Mouse (Mus musculus) hematopoietic stem cell, adult 5-6 weeks (primary cell): ENCODE data around the gene Ezh1. TPM values are rescaled to one million over a fixed set of nuclear protein-coding genes. Genes with fewer than 3 reads are reported as not detected.

Experiments used
- ATAC-seq, 2 experiments: fragments of 125-278 bp in 1 of 2; replicated peaks in 1 of 2; 2 replicates each; pipeline ENCODE4 v1.8.0; 2016 to 2017; ENCODE audit warnings: inconsistent platforms in 2 of 2, mild to moderate bottlenecking in 2 of 2, moderate number of reproducible peaks in 2 of 2, low read depth in 1 of 2, moderate TSS enrichment in 1 of 2; ENCODE audit not compliant: low FRiP score in 2 of 2, poor library complexity in 2 of 2, severe bottlenecking in 2 of 2, insufficient read depth in 1 of 2, low TSS enrichment in 1 of 2
- total RNA-seq: library from RNA; stranded (forward); fragments of 172-1452, 232-1000 nt; gene quantifications from 2 replicates; pipeline ENCODE4 v1.2.3, GENCODE M21; 2017

The Ezh1 gene
- total RNA-seq, 1 experiment from 2014 or later = 45.0 TPM

DNA sequence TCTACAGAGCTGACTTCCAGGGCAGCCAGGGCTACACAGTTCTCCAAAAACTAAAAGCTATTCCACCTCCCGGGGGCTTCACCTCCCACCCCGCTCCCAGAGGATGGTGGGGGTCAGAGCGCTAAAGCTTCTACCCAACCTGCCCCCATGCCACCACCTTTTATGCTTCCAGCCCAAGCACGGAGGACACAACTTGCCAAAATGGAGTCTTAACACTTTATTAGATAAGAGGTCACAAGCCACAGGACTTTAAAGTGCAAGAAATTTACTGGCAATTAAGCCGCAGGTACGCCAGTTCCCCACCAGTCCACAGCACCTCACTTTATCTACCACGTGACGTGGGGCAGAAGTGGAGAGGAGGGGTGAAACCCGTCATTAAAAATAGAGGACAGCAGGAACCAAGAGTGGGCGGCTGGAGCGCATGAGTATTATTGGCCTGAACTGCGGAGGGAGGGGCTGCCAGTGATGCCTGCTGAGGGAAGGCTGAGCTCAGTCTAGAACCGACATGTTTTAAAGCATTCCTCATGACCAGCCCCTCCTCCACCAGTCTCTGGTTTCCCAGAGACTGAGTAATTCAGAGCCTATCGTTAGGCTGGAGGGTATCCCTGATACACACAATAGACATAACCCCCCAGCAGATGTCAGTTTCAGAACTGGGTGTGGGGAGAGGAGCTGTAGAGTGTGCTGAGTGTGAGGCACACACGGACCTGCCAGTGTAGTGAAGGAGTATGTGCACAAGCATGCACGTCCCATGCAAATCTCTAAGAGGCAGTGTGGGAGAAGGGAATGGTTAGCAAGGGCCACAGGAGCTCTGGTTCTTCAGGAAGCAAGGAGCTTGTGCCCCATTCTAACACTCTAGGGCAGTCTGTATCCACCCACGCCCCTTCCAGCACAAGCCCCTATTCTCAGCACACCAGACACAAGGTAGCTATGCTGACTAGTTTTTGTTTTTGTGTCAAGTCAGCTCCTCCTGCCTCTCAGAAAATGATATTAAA is 35.1 kb downstream of the Ezh1 start:
- no peak for ATAC-seq

DNA sequence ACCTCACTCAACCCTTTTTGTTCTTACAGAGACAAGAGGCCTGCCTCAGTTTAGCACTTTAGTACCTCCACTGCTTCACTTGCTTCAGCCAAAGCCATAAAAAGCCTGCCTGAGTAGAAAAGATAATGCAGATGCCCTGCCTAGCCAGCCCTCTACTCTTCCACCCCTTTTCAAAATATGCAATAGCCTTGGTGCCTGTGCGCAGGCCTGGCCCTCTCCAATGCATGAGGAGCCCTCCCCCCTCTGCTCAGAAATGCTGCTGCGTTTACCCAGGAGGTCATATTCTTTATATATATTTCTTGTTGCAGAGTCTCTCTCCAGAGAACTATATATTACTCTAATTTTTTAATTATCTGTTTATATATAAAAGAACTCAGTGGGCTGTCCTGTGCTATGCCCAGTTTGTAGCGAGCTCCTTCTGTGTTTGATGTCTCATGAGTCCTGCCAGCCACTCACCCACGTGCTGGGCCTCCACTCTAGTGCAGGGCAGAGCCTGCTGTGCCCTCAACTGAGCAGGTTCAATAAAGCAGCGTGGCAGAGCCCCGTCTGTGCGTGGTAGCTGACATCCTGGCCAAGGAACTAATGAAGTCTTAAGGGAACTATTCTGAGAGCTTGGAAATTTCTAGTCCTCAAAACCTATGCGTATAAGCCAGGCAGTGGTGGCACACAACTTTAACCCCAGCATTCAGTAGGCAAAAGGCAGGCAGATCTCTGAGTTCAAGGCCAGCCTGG is 35.9 kb downstream of the Ezh1 start:
- ATAC-seq = peak in 1 of 2 experiments; percentile 18; a peak in 1 of 4 replicates

DNA sequence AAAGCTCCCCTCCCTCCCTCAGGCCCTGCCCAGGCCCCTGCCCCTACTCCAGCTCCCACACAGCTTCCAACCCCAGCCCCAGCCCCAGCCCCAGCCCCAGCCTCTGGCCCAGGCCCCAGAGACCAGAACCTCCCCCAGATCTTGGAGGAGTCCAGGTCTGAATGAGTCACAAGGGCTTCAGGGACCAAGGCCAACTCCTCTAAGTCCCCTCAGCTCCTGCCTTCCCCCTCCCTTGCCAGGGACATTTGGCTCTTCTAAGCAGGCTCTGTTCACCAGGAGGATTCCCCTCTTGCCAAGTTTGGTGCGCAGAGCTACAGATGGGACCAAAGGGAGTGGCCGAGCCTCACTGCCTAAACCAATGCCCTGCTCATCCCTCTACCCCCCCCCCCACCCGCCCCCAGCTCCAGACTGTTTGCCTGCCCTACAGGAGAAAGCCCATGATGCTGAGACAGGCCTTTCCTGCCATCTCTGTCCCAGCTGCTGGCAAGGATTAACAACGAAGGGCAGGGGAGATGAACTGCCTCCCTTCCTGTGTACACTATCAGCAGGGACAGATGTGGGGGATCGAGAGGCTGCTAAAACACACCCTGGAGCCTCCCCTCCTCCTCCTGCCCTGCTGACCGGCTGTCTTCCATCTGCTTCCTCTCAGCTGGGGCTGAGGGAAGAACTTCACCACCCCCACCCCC is 36.6 kb downstream of the Ezh1 start:
- peak in 1 of 2 experiments; percentile 25; a peak in 1 of 4 replicates for ATAC-seq

- ATAC-seq = no peak
Observed at GRCm38 (mm10) chr11:101188166-101188805, 38.0 kb downstream of the Ezh1 start.

DNA sequence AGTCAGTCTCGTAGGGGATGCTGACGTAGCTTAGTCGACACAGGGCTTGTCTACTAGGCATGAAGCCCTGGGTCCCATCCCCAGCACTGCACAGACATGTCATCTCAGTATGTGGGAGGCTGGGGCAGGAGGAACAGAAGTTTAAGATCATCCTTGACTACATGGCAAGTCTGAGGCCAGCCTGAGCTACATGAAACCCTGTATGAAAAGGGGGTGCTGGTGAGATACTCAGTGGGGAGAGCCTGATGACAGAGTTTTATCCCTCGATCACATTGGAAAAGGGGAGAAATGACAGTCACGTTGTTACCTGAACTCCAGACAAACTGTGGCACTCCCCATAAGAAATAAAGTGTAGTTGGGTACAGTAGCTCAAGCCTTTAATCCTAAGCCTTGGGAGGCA is 38.7 kb downstream of the Ezh1 start:
- no peak for ATAC-seq

DNA sequence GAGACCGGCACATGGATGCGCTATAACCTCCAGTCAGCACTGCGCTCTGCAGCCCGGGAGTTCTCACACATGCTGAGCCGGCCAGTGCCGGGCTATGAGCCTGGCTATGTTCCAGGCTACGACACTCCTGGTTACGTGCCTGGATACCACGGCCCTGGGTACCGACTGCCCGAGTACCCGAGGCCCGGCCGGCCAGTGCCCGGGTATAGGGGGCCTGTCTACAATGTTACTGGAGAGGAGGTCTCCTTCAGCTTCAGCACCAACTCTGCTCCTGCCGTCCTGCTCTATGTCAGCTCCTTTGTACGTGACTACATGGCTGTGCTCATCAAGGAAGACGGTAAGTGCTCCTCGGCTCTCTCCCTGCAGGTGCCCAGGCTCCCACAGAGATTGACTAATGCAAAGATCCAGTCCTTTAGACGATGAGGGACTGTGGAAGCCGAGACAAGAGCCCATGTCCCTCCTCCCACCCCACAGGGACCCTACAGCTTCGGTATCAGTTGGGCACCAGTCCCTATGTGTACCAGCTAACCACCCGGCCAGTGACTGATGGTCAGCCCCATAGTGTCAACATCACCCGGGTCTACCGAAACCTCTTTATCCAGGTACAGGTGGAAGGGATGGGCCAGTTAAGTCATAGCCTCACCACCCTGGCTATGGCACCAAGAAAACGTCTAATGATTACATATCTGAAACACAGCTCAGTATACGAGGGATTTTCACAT is 39.6 kb downstream of the Ezh1 start:
- no peak for ATAC-seq

DNA sequence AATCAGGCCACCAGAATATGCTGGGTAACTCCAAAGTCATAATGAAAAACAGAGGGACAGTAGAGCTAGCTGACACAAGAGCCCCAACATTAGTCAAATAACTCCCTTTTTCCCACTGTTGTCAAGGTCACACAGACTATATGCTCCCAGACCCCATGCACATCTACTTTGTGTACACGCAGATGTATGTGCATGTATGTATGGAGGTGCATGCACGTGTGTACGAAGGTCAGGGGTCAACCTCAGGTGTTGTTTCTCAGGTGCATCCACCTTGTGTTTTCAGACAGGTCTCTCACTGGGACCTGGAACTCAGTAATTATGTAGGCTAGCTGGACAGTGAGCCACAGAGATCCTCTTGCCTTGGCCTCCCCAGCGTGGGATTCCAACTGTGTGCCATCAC is 40.8 kb downstream of the Ezh1 start:
- no peak for ATAC-seq

- ATAC-seq = no peak
Observed at GRCm38 (mm10) chr11:101184984-101185383, 41.3 kb downstream of the Ezh1 start.

GRCm38 (mm10) chr11:101182771-101183517 is 43.3 kb downstream of the Ezh1 start:
- no peak for ATAC-seq

DNA sequence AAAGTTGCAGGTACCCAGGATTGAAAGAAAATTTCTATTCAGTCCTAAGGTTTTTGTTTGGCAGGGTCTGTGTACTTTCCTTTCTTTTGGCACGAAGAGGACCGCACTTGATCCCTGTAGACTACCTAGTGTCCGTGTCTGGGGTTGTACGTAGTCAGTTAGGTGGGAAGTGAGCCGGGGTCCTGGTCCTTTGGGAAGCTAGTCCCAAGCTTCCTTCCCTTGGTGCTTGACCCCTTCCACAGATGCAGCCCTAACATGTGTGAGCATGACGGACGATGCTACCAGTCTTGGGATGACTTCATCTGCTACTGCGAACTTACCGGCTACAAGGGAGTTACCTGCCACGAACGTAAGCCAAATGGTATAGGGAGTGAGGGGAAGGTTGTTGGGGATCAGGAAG is 44.3 kb downstream of the Ezh1 start:
- ATAC-seq = no peak

DNA sequence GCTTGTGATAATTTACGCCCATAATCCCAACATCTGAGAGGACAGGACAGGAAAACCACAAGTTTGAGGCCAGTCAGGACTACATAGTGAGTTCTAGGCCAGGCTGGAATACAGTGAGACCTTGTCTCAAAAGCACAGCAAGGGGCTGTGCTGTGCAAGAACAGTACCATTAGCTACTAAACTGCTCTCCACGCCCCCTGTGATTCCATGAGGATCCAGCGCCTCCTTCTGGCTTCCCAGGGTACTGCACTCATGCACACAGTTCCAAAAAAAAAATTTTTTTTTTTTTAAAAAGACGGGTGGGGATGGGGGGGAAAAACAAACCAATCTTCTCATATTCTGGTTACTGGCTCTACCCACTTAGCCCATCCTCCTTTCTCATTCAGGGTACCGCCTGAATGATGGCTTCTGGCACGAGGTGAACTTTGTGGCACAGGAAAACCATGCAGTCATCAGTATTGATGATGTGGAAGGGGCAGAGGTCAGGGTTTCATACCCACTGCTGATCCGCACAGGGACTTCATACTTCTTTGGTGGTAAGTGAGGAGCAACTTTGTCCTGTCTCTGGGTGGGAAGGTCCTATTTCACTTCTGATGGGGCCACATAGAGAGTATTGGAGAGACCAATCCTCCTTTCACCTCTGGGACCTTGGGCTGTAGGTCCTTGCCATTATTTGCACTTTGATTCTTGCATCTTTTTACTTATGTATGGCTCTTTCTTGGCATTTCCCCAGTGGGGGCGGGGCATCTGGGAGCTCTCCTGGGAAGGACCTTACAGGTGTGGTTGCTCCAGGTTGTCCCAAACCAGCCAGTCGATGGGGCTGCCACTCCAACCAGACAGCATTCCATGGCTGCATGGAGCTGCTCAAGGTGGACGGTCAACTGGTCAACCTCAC is 45.2 kb downstream of the Ezh1 start:
- ATAC-seq = no peak

DNA sequence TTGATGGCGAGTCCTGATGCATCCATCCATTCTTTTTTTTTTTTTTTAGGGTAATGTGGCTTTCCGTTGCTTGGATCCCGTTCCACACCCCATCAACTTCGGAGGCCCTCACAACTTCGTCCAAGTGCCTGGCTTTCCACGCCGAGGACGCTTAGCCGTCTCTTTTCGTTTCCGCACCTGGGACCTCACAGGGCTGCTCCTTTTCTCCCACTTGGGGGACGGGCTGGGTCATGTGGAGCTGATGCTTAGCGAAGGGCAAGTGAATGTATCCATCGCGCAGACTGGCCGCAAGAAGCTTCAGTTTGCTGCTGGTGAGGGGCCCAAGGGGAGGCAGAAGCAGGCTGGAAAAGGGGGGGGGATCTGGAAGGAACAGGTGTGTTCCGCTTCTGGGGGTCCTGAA is 46.0 kb downstream of the Ezh1 start:
- ATAC-seq = no peak

- no peak for ATAC-seq
Observed at GRCm38 (mm10) chr11:101179306-101179705, 47.0 kb downstream of the Ezh1 start.

GRCm38 (mm10) chr11:101178061-101179058 is 47.9 kb downstream of the Ezh1 start:
- ATAC-seq = no peak
